Mouse (Mus musculus): Measurements from ENCODE around the gene Tmem56. TPM values are rescaled to one million over a fixed set of nuclear protein-coding genes. Genes with fewer than 3 reads are reported as not detected.

The Tmem56 gene
- total and polyA plus RNA-seq, 3 experiments: 0.32 to 0.39 TPM; not detected in 1

DNA sequence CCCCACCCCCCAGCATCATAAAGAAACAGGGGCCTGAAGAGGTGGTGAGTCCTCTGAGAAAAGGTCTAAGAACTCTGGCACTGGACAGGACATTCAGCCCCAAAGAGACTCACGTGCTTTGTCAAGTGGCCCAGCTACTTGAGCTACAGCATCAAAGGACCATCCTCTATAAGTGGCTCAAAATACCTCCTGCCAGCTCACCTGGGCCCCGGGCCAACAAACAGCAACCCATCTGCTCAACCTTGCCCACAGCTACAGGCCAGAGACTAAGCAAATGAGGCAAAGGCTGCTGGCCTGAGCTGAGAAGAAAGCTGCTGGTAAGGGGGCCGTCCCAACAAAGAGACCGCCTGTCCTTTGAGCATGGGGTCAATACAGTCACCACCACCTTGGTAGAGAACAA is 5.3 kb downstream of the Tmem56 start:
- Histone ChIP-seq H3K4me3 (ENCODE audit: control insufficient read depth in 1 of 2, insufficient read depth in 1 of 2, low read depth in 2 of 2, low read length in 2 of 2) (no peak overlapping the region), H3K4me1 (ENCODE audit: control insufficient read depth in 1 of 2, insufficient read depth in 2 of 2, low read length in 2 of 2) (no peaks in the 10 kb centered on the region), H3K9ac (ENCODE audit: control insufficient read depth, low read depth, low read length, poor library complexity, severe bottlenecking) (no peak overlapping the region), H3K27ac (ENCODE audit: control insufficient read depth, low read depth, low read length) (no peak overlapping the region), H3K9me3 (replicated peaks; ENCODE audit: insufficient read depth, low read length) (no peaks in the 10 kb centered on the region), H3K36me3 (ENCODE audit: control insufficient read depth in 1 of 2, insufficient read depth in 2 of 2, low read length in 2 of 2) (no peaks in the 10 kb centered on the region), H3K27me3 (ENCODE audit: control insufficient read depth in 1 of 2, insufficient read depth in 2 of 2, low read length in 2 of 2) (peaks cover 0 to 5% of the 10 kb centered on the region in 2 experiments; a peak in 3 of 4 replicates), H3K79me2 (ENCODE audit: control insufficient read depth, insufficient read depth, low read length, poor library complexity) (no peaks in the 10 kb centered on the region)
- no peak for TF ChIP-seq GABPA (IDR thresholded peaks at IDR 0.05; ENCODE audit: low read depth, low read length)
- TF ChIP-seq MXI1 (IDR thresholded peaks at IDR 0.05; ENCODE audit: low read depth, low read length): no peak
- no peak for TF ChIP-seq MEF2A (IDR thresholded peaks at IDR 0.05; ENCODE audit: extremely low read depth, insufficient replicate concordance, low read depth, low read length, poor library complexity, severe bottlenecking)
- no peak for TF ChIP-seq SMC3 (IDR thresholded peaks at IDR 0.05; ENCODE audit: low read depth, low read length)
- no peak for TF ChIP-seq MAZ (IDR thresholded peaks at IDR 0.05; ENCODE audit: low read depth, low read length)
- TF ChIP-seq BHLHE40 (IDR thresholded peaks at IDR 0.05; ENCODE audit: borderline replicate concordance, low read depth, low read length): no peak
- no peak for TF ChIP-seq CHD1 (IDR thresholded peaks at IDR 0.05; ENCODE audit: low read depth, low read length)
- TF ChIP-seq MYB (IDR thresholded peaks at IDR 0.05; ENCODE audit: low read depth, low read length): no peak
- TF ChIP-seq NELFE (IDR thresholded peaks at IDR 0.05; ENCODE audit: low read depth, low read length): no peak
- no peak for TF ChIP-seq TBP (IDR thresholded peaks at IDR 0.05; ENCODE audit: low read depth, low read length)
- TF ChIP-seq JUND (IDR thresholded peaks at IDR 0.05; ENCODE audit: low read depth, low read length): no peak
- TF ChIP-seq USF2 (IDR thresholded peaks at IDR 0.05; ENCODE audit: borderline replicate concordance in 1 of 2, insufficient read depth in 1 of 2, low read depth in 1 of 2, low read length in 2 of 2): no peak
- TF ChIP-seq EP300 (IDR thresholded peaks at IDR 0.05; ENCODE audit: low read depth in 1 of 2, low read length in 2 of 2): no peak
- no peak for TF ChIP-seq E2F4 (IDR thresholded peaks at IDR 0.05; ENCODE audit: borderline replicate concordance, low read depth, low read length)
- TF ChIP-seq MAX (IDR thresholded peaks at IDR 0.05; ENCODE audit: low read length): no peak
- no peak for DNase-seq (ENCODE audit: low read depth, low spot score)

DNA sequence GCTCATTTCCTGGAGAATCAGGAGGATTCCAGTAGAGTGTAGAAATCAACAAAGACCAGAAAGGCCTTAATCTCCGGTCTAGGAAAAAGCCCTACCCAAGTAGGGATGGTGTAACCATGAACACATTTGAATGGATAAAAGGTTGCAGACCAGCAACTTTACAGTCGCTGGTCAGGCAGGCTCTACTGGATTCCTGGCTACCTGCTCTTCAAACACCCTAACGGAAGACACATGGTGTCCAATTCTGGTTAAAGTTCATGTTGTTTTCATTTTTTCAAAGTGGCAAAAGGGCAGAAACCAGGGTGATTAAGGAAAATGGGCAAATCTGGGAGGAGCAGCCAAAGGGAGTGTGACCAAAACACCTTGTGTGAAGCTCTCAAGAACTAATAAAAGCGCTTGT is 5.9 kb downstream of the Tmem56 start:
- TF ChIP-seq MYC (IDR thresholded peaks at IDR 0.05; ENCODE audit: low read depth, low read length) (no peak), MEF2A (IDR thresholded peaks at IDR 0.05; ENCODE audit: extremely low read depth, insufficient replicate concordance, low read depth, low read length, poor library complexity, severe bottlenecking) (no peak), TAL1 (IDR thresholded peaks at IDR 0.05; ENCODE audit: low read length) (no peak), MAX (IDR thresholded peaks at IDR 0.05; ENCODE audit: low read length) (no peak), TBP (IDR thresholded peaks at IDR 0.05; ENCODE audit: low read depth, low read length) (no peak), JUND (IDR thresholded peaks at IDR 0.05; ENCODE audit: low read depth, low read length) (no peak), BHLHE40 (IDR thresholded peaks at IDR 0.05; ENCODE audit: borderline replicate concordance, low read depth, low read length) (no peak), NRF1 (IDR thresholded peaks at IDR 0.05; ENCODE audit: insufficient read depth, low read depth, low read length, poor library complexity, severe bottlenecking) (no peak), NELFE (IDR thresholded peaks at IDR 0.05; ENCODE audit: low read depth, low read length) (no peak), GATA1 (IDR thresholded peaks at IDR 0.05; ENCODE audit: low read depth, low read length) (no peak)
- Histone ChIP-seq H3K36me3 (ENCODE audit: control insufficient read depth in 1 of 2, insufficient read depth in 2 of 2, low read length in 2 of 2) (no peaks in the 10 kb centered on the region), H3K4me1 (ENCODE audit: control insufficient read depth in 1 of 2, insufficient read depth in 2 of 2, low read length in 2 of 2) (no peaks in the 10 kb centered on the region), H3K9ac (ENCODE audit: control insufficient read depth, low read depth, low read length, poor library complexity, severe bottlenecking) (no peak overlapping the region), H3K27ac (ENCODE audit: control insufficient read depth, low read depth, low read length) (no peak overlapping the region), H3K9me3 (replicated peaks; ENCODE audit: insufficient read depth, low read length) (no peaks in the 10 kb centered on the region), H3K79me2 (ENCODE audit: control insufficient read depth, insufficient read depth, low read length, poor library complexity) (no peaks in the 10 kb centered on the region), H3K27me3 (ENCODE audit: control insufficient read depth in 1 of 2, insufficient read depth in 2 of 2, low read length in 2 of 2) (peaks cover 0 to 5% of the 10 kb centered on the region in 2 experiments; a peak in 3 of 4 replicates), H3K4me3 (ENCODE audit: control insufficient read depth in 1 of 2, insufficient read depth in 1 of 2, low read depth in 2 of 2, low read length in 2 of 2) (no peak overlapping the region)
- no peak for DNase-seq (ENCODE audit: low read depth, low spot score)
